ENCODE assay signal across 27 mouse cellular contexts in genomic region chr8:123131041-123131440, GRCm38 (mm10). TPM values are rescaled to one million over a fixed set of nuclear protein-coding genes. Genes with fewer than 3 reads are reported as not detected.
A peak's percentile ranks its signal among the peaks of the same experiment; 100 is the strongest.
DNase-seq lines count a peak whose midpoint lies in the region; ATAC-seq and TF ChIP-seq lines count a peak whose summit lies in the region.
"Had no signal": no experiment of that assay in that cellular context is flagged by ENCODE, and none has a peak within 500 bp of the region (broad histone marks: within the 10 kb centered on the region; RNA-seq: fewer than 3 reads in every experiment).

No protein-coding gene starts in this region.

- H3K9me3 ChIP-seq in heart, embryonic 15.5 days (replicated peaks): no peaks in the 10 kb centered on the region
- H3K9me3 ChIP-seq in heart, embryonic 11.5 days (replicated peaks; ENCODE audit: control insufficient read depth, low read length): peaks cover 3% of the 10 kb centered on the region; the same call in 1 of the 2 replicates
- H3K9me3 ChIP-seq in embryonic facial prominence, embryonic 10.5 days: peaks cover 4% of the 10 kb centered on the region; the same call in 1 of the 2 replicates
- H3K9me3 ChIP-seq: embryonic facial prominence, embryonic 12.5 days; hindbrain, embryonic 12.5 days; lung, embryonic 15.5 days; neural tube, embryonic 15.5 days had no signal

- 38% methylated on average over 9 of the region's 9 CpGs for WGBS in heart, embryonic 15.5 days
- 50% methylated on average over 9 of the region's 9 CpGs for WGBS in heart, embryonic 11.5 days (ENCODE audit: insufficient replicate concordance)
- WGBS in embryonic facial prominence, embryonic 10.5 days: 69% methylated on average over 9 of the region's 9 CpGs

- H3K4me3 ChIP-seq in gastrocnemius, adult 2 months: no peak overlapping the region
- no peak overlapping the region for H3K4me3 ChIP-seq in heart, embryonic 15.5 days
- H3K4me3 ChIP-seq in heart, embryonic 11.5 days (ENCODE audit: low read depth, low read length): no peak overlapping the region
- H3K4me3 ChIP-seq in embryonic facial prominence, embryonic 10.5 days: no peak overlapping the region
- H3K4me3 ChIP-seq: embryonic facial prominence, embryonic 12.5 days; erythroblast, embryonic 14.5 days; forebrain, embryonic 13.5 days; hindbrain, embryonic 12.5 days; limb, embryonic 13.5 days; liver, embryonic 13.5 days; lung, embryonic 15.5 days; midbrain, embryonic 10.5 days; neural tube, embryonic 15.5 days had no signal

- no peak for DNase-seq in gastrocnemius, adult 2 months
- DNase-seq in gastrocnemius, postnatal 25 days: no peak
- peak; percentile 43 for DNase-seq in kidney, postnatal 10 days
- no peak for DNase-seq in kidney, adult 8-10 months
- no peak for DNase-seq in embryonic facial prominence, embryonic 10.5 days (ENCODE audit: low spot score)
- DNase-seq: adrenal gland, postnatal 10 days; cerebellum, adult 18-20 months; cerebellum, postnatal 14 days; kidney, adult 11 months; layer of hippocampus, adult 9-11 months; liver, embryonic 13.5 days; thymus, adult 2 months; thymus, postnatal 4 days had no signal

- peaks cover 7% of the 10 kb centered on the region for H3K4me1 ChIP-seq in heart, embryonic 15.5 days (replicated peaks)
- peaks cover 13% of the 10 kb centered on the region for H3K4me1 ChIP-seq in heart, embryonic 11.5 days (ENCODE audit: control insufficient read depth, insufficient read depth, low read length)
- H3K4me1 ChIP-seq in embryonic facial prominence, embryonic 10.5 days: peaks cover 40% of the 10 kb centered on the region

- intact Hi-C loops in gastrocnemius, adult 2 months (cut with DNase I): no loop called here

- TF ChIP-seq CTCF in gastrocnemius, adult 2 months (IDR thresholded peaks at IDR 0.05): no peak

- H3K27ac ChIP-seq in gastrocnemius, adult 2 months: peak overlapping the region; percentile 35; the same call in 1 of the 2 replicates
- H3K27ac ChIP-seq in heart, embryonic 15.5 days: no peak overlapping the region
- H3K27ac ChIP-seq in heart, embryonic 11.5 days (ENCODE audit: low read depth, low read length): no peak overlapping the region
- H3K27ac ChIP-seq in embryonic facial prominence, embryonic 10.5 days (replicated peaks): 0 out of 2 replicates have a peak overlapping the region, but pooled peaks have one; percentile 49
- H3K27ac ChIP-seq: embryonic facial prominence, embryonic 12.5 days; forebrain, embryonic 13.5 days; hindbrain, embryonic 12.5 days; limb, embryonic 13.5 days; liver, embryonic 13.5 days; lung, embryonic 15.5 days; midbrain, embryonic 10.5 days; neural tube, embryonic 15.5 days; stomach, postnatal 0 days had no signal

- H3K4me2 ChIP-seq in heart, embryonic 15.5 days: 0 out of 2 replicates have a peak overlapping the region, but pooled peaks have one; percentile 13
- no peak overlapping the region for H3K4me2 ChIP-seq in heart, embryonic 11.5 days
- H3K4me2 ChIP-seq: embryonic facial prominence, embryonic 12.5 days; forebrain, embryonic 13.5 days; hindbrain, embryonic 12.5 days; limb, embryonic 13.5 days; liver, embryonic 13.5 days; lung, embryonic 15.5 days; neural tube, embryonic 15.5 days had no signal

- no peak for ATAC-seq in heart, embryonic 15.5 days (replicated peaks; ENCODE audit: insufficient number of reproducible peaks, insufficient read depth, low FRiP score, low read depth)
- ATAC-seq in heart, embryonic 11.5 days (replicated peaks; ENCODE audit: insufficient number of reproducible peaks, low FRiP score, low TSS enrichment): no peak
- ATAC-seq: forebrain, embryonic 13.5 days had no signal

- H3K36me3 ChIP-seq in heart, embryonic 15.5 days: no peaks in the 10 kb centered on the region
- no peaks in the 10 kb centered on the region for H3K36me3 ChIP-seq in heart, embryonic 11.5 days (ENCODE audit: control insufficient read depth, insufficient read depth, low read length)
- H3K36me3 ChIP-seq in embryonic facial prominence, embryonic 10.5 days (replicated peaks): no peaks in the 10 kb centered on the region
- H3K36me3 ChIP-seq: embryonic facial prominence, embryonic 12.5 days; hindbrain, embryonic 12.5 days; limb, embryonic 13.5 days; liver, embryonic 13.5 days; lung, embryonic 15.5 days; midbrain, embryonic 10.5 days; neural tube, embryonic 15.5 days had no signal

- H3K27me3 ChIP-seq in heart, embryonic 15.5 days: peaks cover 22% of the 10 kb centered on the region
- H3K27me3 ChIP-seq in heart, embryonic 11.5 days (ENCODE audit: control insufficient read depth, insufficient read depth, low read length): peaks cover 14% of the 10 kb centered on the region
- H3K27me3 ChIP-seq in embryonic facial prominence, embryonic 10.5 days (replicated peaks; ENCODE audit: low read depth, poor library complexity, severe bottlenecking): peaks cover 20% of the 10 kb centered on the region

- H3K9ac ChIP-seq in heart, embryonic 15.5 days: no peak overlapping the region
- no peak overlapping the region for H3K9ac ChIP-seq in heart, embryonic 11.5 days (ENCODE audit: low read depth, low read length)
- H3K9ac ChIP-seq: embryonic facial prominence, embryonic 12.5 days; forebrain, embryonic 13.5 days; hindbrain, embryonic 12.5 days; limb, embryonic 13.5 days; liver, embryonic 13.5 days; lung, embryonic 15.5 days; neural tube, embryonic 15.5 days had no signal

RNA-seq across cellular contexts. Expression of gene Cpne7, which starts 13.9 kb away (rescaled TPM):
- under 1 TPM; 0.13 to 0.20 TPM for total RNA-seq in gastrocnemius, adult 2 months (2021)
- total RNA-seq in gastrocnemius, postnatal 25 days (2021): under 1 TPM in 1 of 2 experiments, not detected in 1; 0.13 TPM
- 0.18 and 0.25 TPM in 2 replicates for polyA plus RNA-seq in heart, embryonic 15.5 days (2015; fragmentation: Nextera tagmentation; extraction: Ambion mirVana)
- polyA plus RNA-seq in heart, embryonic 11.5 days (2014; fragmentation: Nextera tagmentation; extraction: Ambion mirVana): 0.27 and 0.31 TPM in 2 replicates
- polyA plus RNA-seq in embryonic facial prominence, embryonic 10.5 days (2016; fragmentation: Nextera tagmentation; extraction: Ambion mirVana): 1.8 and 2.0 TPM in 2 replicates
- total RNA-seq: granulocyte monocyte progenitor cell, adult 5-6 weeks had no signal

RNA-seq across cellular contexts. Expression of gene Sult5a1, which starts 27.1 kb away (rescaled TPM):
- total RNA-seq in gastrocnemius, adult 2 months (2021): 1 to 10 TPM; 2.1 to 2.5 TPM
- total RNA-seq in gastrocnemius, postnatal 25 days (2021): 1 to 10 TPM; 1.4 to 1.8 TPM
- polyA plus RNA-seq in heart, embryonic 15.5 days (2015; fragmentation: Nextera tagmentation; extraction: Ambion mirVana): 4.6 and 7.5 TPM in 2 replicates
- 6.6 and 8.1 TPM in 2 replicates for polyA plus RNA-seq in heart, embryonic 11.5 days (2014; fragmentation: Nextera tagmentation; extraction: Ambion mirVana)
- polyA plus RNA-seq in embryonic facial prominence, embryonic 10.5 days (2016; fragmentation: Nextera tagmentation; extraction: Ambion mirVana): 8.2 and 8.5 TPM in 2 replicates
- total RNA-seq: granulocyte monocyte progenitor cell, adult 5-6 weeks; left cerebral cortex, postnatal 25 days had no signal

RNA-seq across cellular contexts. Expression of gene Rpl13, which starts 28.9 kb away (rescaled TPM):
- total RNA-seq in gastrocnemius, adult 2 months (2021): 100 to 1,000 TPM; 389 to 466 TPM
- 100 to 1,000 TPM; 366 to 379 TPM for total RNA-seq in gastrocnemius, postnatal 25 days (2021)
- polyA plus RNA-seq in heart, embryonic 15.5 days (2015; fragmentation: Nextera tagmentation; extraction: Ambion mirVana): 802 and 841 TPM in 2 replicates
- 1,217 and 1,331 TPM in 2 replicates for polyA plus RNA-seq in heart, embryonic 11.5 days (2014; fragmentation: Nextera tagmentation; extraction: Ambion mirVana)
- polyA plus RNA-seq in embryonic facial prominence, embryonic 10.5 days (2016; fragmentation: Nextera tagmentation; extraction: Ambion mirVana): 1,419 and 1,432 TPM in 2 replicates

RNA-seq across cellular contexts. Expression of gene Dpep1, which starts 55.0 kb away (rescaled TPM):
- 10 to 100 TPM; 13.6 to 16.7 TPM for total RNA-seq in gastrocnemius, adult 2 months (2021)
- 10 to 100 TPM; 11.0 to 16.1 TPM for total RNA-seq in gastrocnemius, postnatal 25 days (2021)
- polyA plus RNA-seq in heart, embryonic 15.5 days (2015; fragmentation: Nextera tagmentation; extraction: Ambion mirVana): 5.9 and 7.1 TPM in 2 replicates
- polyA plus RNA-seq in heart, embryonic 11.5 days (2014; fragmentation: Nextera tagmentation; extraction: Ambion mirVana): 1.0 and 1.3 TPM in 2 replicates
- 10.5 and 13.0 TPM in 2 replicates for polyA plus RNA-seq in embryonic facial prominence, embryonic 10.5 days (2016; fragmentation: Nextera tagmentation; extraction: Ambion mirVana)
- total RNA-seq: granulocyte monocyte progenitor cell, adult 5-6 weeks; left cerebral cortex, adult 18-20 months; left cerebral cortex, postnatal 25 days had no signal
- polyA plus RNA-seq: erythroblast, embryonic 14.5 days; forebrain, embryonic 13.5 days had no signal

Comparison
In these comparisons a context has a peak if more than half of its experiments do, and no peak if none do; other contexts are left out.
1. H3K27ac ChIP-seq: peak in gastrocnemius, adult 2 months (single experiment) and embryonic facial prominence, embryonic 10.5 days (single experiment); none in heart, embryonic 15.5 days (single experiment) and heart, embryonic 11.5 days (single experiment).